Mouse (Mus musculus): ENCODE results near the gene Lrrc8c. TPM values are rescaled to one million over a fixed set of nuclear protein-coding genes. Genes with fewer than 3 reads are reported as not detected.

The Lrrc8c gene
- total RNA-seq, 1 experiment, result 9.4 TPM

DNA sequence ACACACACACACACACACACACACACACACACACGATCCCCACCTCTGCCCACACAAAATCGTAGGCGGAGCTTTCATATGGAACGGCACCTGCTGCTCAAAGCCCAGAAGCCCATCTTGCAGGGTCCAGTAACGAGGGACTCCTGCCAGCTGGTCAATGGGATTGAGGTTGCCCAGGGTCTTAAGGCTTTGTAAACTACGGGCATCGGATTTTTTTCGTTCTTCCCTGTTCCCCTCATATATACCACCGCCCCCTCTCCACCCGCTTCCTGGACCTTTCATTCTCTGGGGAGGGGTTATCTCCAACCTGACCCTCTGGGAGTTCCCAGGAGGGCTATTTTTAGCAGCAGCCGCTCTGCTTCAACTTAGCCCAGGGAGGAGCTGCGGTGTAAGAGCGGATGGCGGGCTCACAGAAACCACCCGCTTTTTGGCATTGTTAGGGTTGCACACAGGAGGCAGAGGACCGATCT, 527 bp upstream of the Lrrc8c start:
- in situ Hi-C loops (cut with MboI; ENCODE audit: low sequenced_read_pairs in 2 of 2, unreplicated experiment in 2 of 2), result no loop called here
- H3K4me3 ChIP-seq (ENCODE audit: insufficient read depth in 1 of 2, low read depth in 1 of 2, low read length in 2 of 2, poor library complexity in 1 of 2, severe bottlenecking in 1 of 2), result peak overlapping the region; percentile 68 to 98
- H3K9me3 ChIP-seq (ENCODE audit: control insufficient read depth, insufficient read depth, low read depth, low read length), result no peaks in the 10 kb centered on the region
- H3K27ac ChIP-seq (ENCODE audit: insufficient read depth, low read depth, low read length, poor library complexity, severe bottlenecking), result no peak overlapping the region
- peak overlapping the region; percentile 60; the same call in 1 of the 2 replicates for H3K9ac ChIP-seq (ENCODE audit: insufficient read depth, low read depth, low read length, poor library complexity, severe bottlenecking)
- no peaks in the 10 kb centered on the region for H3K36me3 ChIP-seq (ENCODE audit: control insufficient read depth, insufficient read depth, low read length, poor library complexity, severe bottlenecking)
- DNase-seq (ENCODE audit: low read depth, low spot score), result no peak
- TF ChIP-seq HCFC1 (IDR thresholded peaks at IDR 0.05; ENCODE audit: borderline replicate concordance, insufficient read depth, low read length) (no peak), MAFK (IDR thresholded peaks at IDR 0.05; ENCODE audit: insufficient read depth, low read depth, low read length) (no peak), CHD2 (IDR thresholded peaks at IDR 0.05; ENCODE audit: low read depth, low read length) (no peak), ZC3H11A (IDR thresholded peaks at IDR 0.05; ENCODE audit: borderline replicate concordance, low read depth, low read length) (no peak), ZNF384 (IDR thresholded peaks at IDR 0.05; ENCODE audit: low read depth, low read length) (no peak)
- H3K4me1 ChIP-seq (ENCODE audit: control insufficient read depth in 2 of 2, insufficient read depth in 2 of 2, low read length in 2 of 2, poor library complexity in 1 of 2), result no peaks in the 10 kb centered on the region

DNA sequence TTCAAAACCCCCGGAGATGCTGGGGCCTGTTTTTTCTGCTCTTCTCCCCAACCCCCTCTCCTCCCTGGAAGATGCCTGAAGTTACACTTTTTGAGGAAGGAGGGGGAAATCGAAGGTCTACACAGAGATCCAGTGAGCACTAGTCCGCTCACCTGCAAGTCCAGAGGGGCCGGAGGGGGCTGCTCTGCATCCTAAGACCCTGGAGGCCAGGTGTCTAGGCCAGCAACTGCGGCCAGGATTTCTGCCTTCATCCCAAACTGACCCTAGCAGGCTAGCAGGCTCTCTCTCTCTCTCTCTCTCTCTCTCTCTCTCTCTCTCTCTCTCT, 750 bp downstream of the Lrrc8c start:
- in situ Hi-C loops (cut with MboI; ENCODE audit: low sequenced_read_pairs in 2 of 2, unreplicated experiment in 2 of 2), result no loop called here
- no peak overlapping the region for H3K27ac ChIP-seq (ENCODE audit: insufficient read depth, low read depth, low read length, poor library complexity, severe bottlenecking)
- H3K9me3 ChIP-seq (ENCODE audit: control insufficient read depth, insufficient read depth, low read depth, low read length), result no peaks in the 10 kb centered on the region
- H3K36me3 ChIP-seq (ENCODE audit: control insufficient read depth, insufficient read depth, low read length, poor library complexity, severe bottlenecking), result no peaks in the 10 kb centered on the region
- no peaks in the 10 kb centered on the region for H3K4me1 ChIP-seq (ENCODE audit: control insufficient read depth in 2 of 2, insufficient read depth in 2 of 2, low read length in 2 of 2, poor library complexity in 1 of 2)
- peak overlapping the region; percentile 68 to 98 for H3K4me3 ChIP-seq (ENCODE audit: insufficient read depth in 1 of 2, low read depth in 1 of 2, low read length in 2 of 2, poor library complexity in 1 of 2, severe bottlenecking in 1 of 2)
- peak overlapping the region; percentile 60 for H3K9ac ChIP-seq (ENCODE audit: insufficient read depth, low read depth, low read length, poor library complexity, severe bottlenecking)
- DNase-seq (ENCODE audit: low read depth, low spot score), result no peak
- TF ChIP-seq ZNF384 (IDR thresholded peaks at IDR 0.05; ENCODE audit: low read depth, low read length) (no peak), CHD2 (IDR thresholded peaks at IDR 0.05; ENCODE audit: low read depth, low read length) (no peak), MAFK (IDR thresholded peaks at IDR 0.05; ENCODE audit: insufficient read depth, low read depth, low read length) (no peak), ZC3H11A (IDR thresholded peaks at IDR 0.05; ENCODE audit: borderline replicate concordance, low read depth, low read length) (no peak), HCFC1 (IDR thresholded peaks at IDR 0.05; ENCODE audit: borderline replicate concordance, insufficient read depth, low read length) (no peak)

DNA sequence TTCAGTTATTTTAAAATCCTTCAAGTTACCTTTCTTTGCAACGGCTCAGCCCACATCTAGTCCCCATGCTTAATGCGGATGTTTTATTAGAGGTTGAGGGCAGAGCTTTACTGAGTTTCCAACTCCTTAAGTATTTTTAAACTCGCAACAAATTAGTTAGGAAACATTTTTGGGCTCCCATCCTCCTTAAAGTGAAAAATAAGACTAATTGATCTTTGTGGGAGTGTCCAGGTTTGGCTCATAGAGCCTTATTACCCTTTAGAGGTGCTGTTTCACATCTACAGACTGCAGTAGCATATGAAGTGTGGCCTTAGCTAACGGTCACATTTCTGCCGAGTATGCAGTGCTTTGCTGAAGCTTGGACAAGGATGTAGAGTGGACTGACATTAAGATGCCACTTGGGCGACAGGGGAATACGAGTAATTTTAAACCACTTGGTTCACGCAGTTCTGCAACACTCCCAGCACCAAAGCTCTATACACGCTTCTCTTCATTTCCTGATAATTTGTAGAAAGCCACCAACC, 1.3 kb downstream of the Lrrc8c start:
- Histone ChIP-seq H3K9ac (ENCODE audit: insufficient read depth, low read depth, low read length, poor library complexity, severe bottlenecking) (no peak overlapping the region), H3K4me3 (ENCODE audit: insufficient read depth in 1 of 2, low read depth in 1 of 2, low read length in 2 of 2, poor library complexity in 1 of 2, severe bottlenecking in 1 of 2) (0 out of 4 replicates have a peak overlapping the region, but pooled peaks of 1 of the 2 experiments have one; percentile 98), H3K27ac (ENCODE audit: insufficient read depth, low read depth, low read length, poor library complexity, severe bottlenecking) (no peak overlapping the region), H3K36me3 (ENCODE audit: control insufficient read depth, insufficient read depth, low read length, poor library complexity, severe bottlenecking) (no peaks in the 10 kb centered on the region), H3K9me3 (ENCODE audit: control insufficient read depth, insufficient read depth, low read depth, low read length) (no peaks in the 10 kb centered on the region), H3K4me1 (ENCODE audit: control insufficient read depth in 2 of 2, insufficient read depth in 2 of 2, low read length in 2 of 2, poor library complexity in 1 of 2) (no peaks in the 10 kb centered on the region)
- no peak for TF ChIP-seq MAFK (IDR thresholded peaks at IDR 0.05; ENCODE audit: insufficient read depth, low read depth, low read length)
- TF ChIP-seq ZNF384 (IDR thresholded peaks at IDR 0.05; ENCODE audit: low read depth, low read length), result no peak
- no peak for TF ChIP-seq CHD2 (IDR thresholded peaks at IDR 0.05; ENCODE audit: low read depth, low read length)
- TF ChIP-seq ZC3H11A (IDR thresholded peaks at IDR 0.05; ENCODE audit: borderline replicate concordance, low read depth, low read length), result no peak
- TF ChIP-seq HCFC1 (IDR thresholded peaks at IDR 0.05; ENCODE audit: borderline replicate concordance, insufficient read depth, low read length), result no peak
- in situ Hi-C loops (cut with MboI; ENCODE audit: low sequenced_read_pairs in 2 of 2, unreplicated experiment in 2 of 2), result no loop called here
- DNase-seq (ENCODE audit: low read depth, low spot score), result no peak

DNA sequence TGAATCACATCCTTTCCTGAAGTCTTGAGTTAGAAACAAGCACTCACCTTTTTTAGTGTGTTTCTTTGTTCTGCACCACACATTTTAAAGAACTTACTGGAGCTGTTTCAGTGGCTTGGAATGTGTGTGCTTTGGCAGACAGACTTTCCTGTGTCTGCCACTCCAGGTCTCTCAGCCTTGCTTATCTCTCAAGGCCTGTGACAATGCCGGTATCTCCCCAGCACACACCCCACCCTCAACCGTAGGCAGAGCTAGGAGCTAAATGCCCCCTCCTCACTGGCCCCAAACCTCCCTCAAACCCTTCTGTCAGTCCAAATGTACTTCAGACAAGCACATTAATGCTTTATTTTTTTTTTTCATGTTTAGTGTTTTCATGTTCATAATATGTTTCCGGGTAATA, 4.3 kb downstream of the Lrrc8c start:
- DNase-seq (ENCODE audit: low read depth, low spot score), result no peak
- in situ Hi-C loops (cut with MboI; ENCODE audit: low sequenced_read_pairs in 2 of 2, unreplicated experiment in 2 of 2), result no loop called here
- H3K9ac ChIP-seq (ENCODE audit: insufficient read depth, low read depth, low read length, poor library complexity, severe bottlenecking), result no peak overlapping the region
- H3K9me3 ChIP-seq (ENCODE audit: control insufficient read depth, insufficient read depth, low read depth, low read length), result no peaks in the 10 kb centered on the region
- TF ChIP-seq ZC3H11A (IDR thresholded peaks at IDR 0.05; ENCODE audit: borderline replicate concordance, low read depth, low read length), result no peak
- no peak for TF ChIP-seq HCFC1 (IDR thresholded peaks at IDR 0.05; ENCODE audit: borderline replicate concordance, insufficient read depth, low read length)
- TF ChIP-seq ZNF384 (IDR thresholded peaks at IDR 0.05; ENCODE audit: low read depth, low read length), result no peak
- no peak for TF ChIP-seq MAFK (IDR thresholded peaks at IDR 0.05; ENCODE audit: insufficient read depth, low read depth, low read length)
- no peak for TF ChIP-seq CHD2 (IDR thresholded peaks at IDR 0.05; ENCODE audit: low read depth, low read length)
- no peak overlapping the region for H3K27ac ChIP-seq (ENCODE audit: insufficient read depth, low read depth, low read length, poor library complexity, severe bottlenecking)
- no peak overlapping the region for H3K4me3 ChIP-seq (ENCODE audit: insufficient read depth in 1 of 2, low read depth in 1 of 2, low read length in 2 of 2, poor library complexity in 1 of 2, severe bottlenecking in 1 of 2)
- H3K4me1 ChIP-seq (ENCODE audit: control insufficient read depth in 2 of 2, insufficient read depth in 2 of 2, low read length in 2 of 2, poor library complexity in 1 of 2), result no peaks in the 10 kb centered on the region
- no peaks in the 10 kb centered on the region for H3K36me3 ChIP-seq (ENCODE audit: control insufficient read depth, insufficient read depth, low read length, poor library complexity, severe bottlenecking)
